Mouse (Mus musculus): Measurements from ENCODE around the gene Hoxa11.

GRCm38 (mm10) chr6:52220003-52220864 is 25.4 kb downstream of the Hoxa11 start:
- TF ChIP-seq MAFK (IDR thresholded peaks at IDR 0.05; ENCODE audit: insufficient read depth, low read depth, low read length), result no peak
- no peak for TF ChIP-seq ZNF384 (IDR thresholded peaks at IDR 0.05; ENCODE audit: low read depth, low read length)
- TF ChIP-seq CHD2 (IDR thresholded peaks at IDR 0.05; ENCODE audit: low read depth, low read length), result no peak
- no peak for TF ChIP-seq ZC3H11A (IDR thresholded peaks at IDR 0.05; ENCODE audit: borderline replicate concordance, low read depth, low read length)
- TF ChIP-seq HCFC1 (IDR thresholded peaks at IDR 0.05; ENCODE audit: borderline replicate concordance, insufficient read depth, low read length), result no peak
